Mouse (Mus musculus) spleen, adult 2 months (tissue): ENCODE results near the gene March1.

Source experiments
- CTCF ChIP-seq: fragments of 200-500 bp; IDR thresholded peaks from 2 replicates; pipeline ENCODE4 v1.5.1; 2011; ENCODE audit warnings: mild to moderate bottlenecking, inconsistent platforms; ENCODE audit not compliant: insufficient read depth, insufficient read length, insufficient replicate concordance; ENCODE audit errors: extremely low read depth
- POLR2A ChIP-seq: fragments of 200-500 bp; IDR thresholded peaks from 2 replicates; pipeline ENCODE4 v1.6.1; 2011; ENCODE audit warnings: low read depth, low read length, inconsistent platforms

GRCm38 (mm10) chr8:66332206-66332605 is 714.5 kb downstream of the March1 start:
- TF ChIP-seq CTCF = no peak
- no peak for TF ChIP-seq POLR2A
